Mouse (Mus musculus): ENCODE data around the gene Creb3.

DNA sequence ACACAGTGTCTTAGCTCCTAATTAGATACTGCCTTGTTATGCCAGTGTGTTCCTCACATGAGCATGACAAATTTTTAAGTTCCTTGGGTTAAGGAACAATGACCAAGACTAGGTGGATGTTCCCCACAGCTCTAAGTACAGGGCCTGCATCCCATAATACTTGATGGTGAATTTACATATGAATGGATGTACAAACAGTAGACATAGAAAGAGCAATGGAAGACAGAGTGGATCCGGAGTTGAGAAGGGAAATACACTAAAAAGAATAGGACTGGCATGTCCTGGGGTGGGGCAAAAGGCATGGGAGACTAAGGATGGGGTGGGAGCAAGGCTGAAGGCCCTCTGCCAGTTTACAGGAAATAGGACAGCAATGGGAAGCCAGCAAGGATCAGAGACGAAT lies 13.2 kb downstream of the Creb3 start:
- TF ChIP-seq CTCF (IDR thresholded peaks at IDR 0.05; ENCODE audit: low read depth) (no peak), EP300 (IDR thresholded peaks at IDR 0.05; ENCODE audit: low read depth) (no peak)

All from liver, embryonic 14.5 days (tissue).